Mouse (Mus musculus) left cerebral cortex, postnatal 4 days (tissue): Measurements from ENCODE around the gene Mnd1. TPM values are rescaled to one million over a fixed set of nuclear protein-coding genes. Genes with fewer than 3 reads are reported as not detected.
A peak's percentile ranks its signal among the peaks of the same experiment; 100 is the strongest.

ENCODE experiments used
- DNase-seq: peaks from one replicate; pipeline ENCODE4 v3.0.0-alpha.2; 2022
- intact Hi-C: fragments of 180-260 bp; cut with DNase I; formaldehyde crosslinking; loops from one replicate; pipeline ENCODE4 v1.15.1; 2025
- total RNA-seq, 2 experiments: library from RNA; stranded (reverse); gene quantifications; 2 replicates each; pipeline ENCODE4 v1.2.3; 2021

Mnd1 gene
- total RNA-seq, 2 experiments from 2014 or later: 2.7 to 2.9 TPM

DNA sequence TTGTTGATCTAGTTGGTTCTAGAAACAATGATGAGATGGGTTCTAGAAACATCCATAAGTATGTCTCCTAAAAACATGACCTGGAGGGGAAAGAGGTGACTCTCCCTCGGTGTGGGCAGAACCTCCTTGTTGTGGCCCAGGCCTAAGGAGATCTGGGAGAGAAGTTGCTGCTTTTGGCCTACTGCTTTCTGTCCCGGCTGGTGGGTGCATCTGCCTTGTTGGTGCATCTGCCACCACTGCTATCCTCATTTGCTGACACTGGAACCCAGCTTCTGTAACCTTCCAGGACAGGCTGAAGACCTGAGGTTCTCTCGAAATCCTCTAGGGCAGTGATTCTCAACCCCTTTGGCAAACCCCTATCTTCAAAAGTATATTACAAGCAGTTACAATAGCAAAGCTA lies 9.8 kb upstream of the Mnd1 start:
- intact Hi-C loops: no loop called here
- no peak for DNase-seq

- intact Hi-C loops: loop anchor here (5.0 kb wide), 1 partner anchor 215 kb away; no protein-coding TSS in a partner anchor
- no peak for DNase-seq
These were observed 2.2 kb upstream of the Mnd1 start for GRCm38 (mm10) chr3:84157559-84158350.

DNA sequence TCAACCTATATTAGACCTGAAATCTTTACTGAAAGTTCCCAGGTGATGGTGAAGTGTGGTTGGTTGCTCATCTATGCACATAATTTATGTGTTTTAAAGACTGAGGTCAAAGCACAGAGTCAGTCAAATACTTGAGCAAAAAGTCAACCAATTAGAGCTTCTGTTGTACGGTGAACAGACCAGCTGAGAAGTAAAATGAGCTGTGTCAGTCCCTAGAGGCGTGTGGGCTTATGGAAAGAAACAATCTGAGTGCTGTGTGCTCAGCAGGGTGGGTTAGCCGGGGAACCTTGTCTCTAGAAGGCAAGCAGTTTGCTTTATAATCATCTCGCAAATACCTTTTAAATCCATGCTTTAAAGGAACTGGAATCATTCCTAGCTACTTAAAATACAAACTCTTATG lies 1.4 kb upstream of the Mnd1 start:
- intact Hi-C loops: loop anchor here (5.0 kb wide), 1 partner anchor 215 kb away; no protein-coding TSS in a partner anchor
- DNase-seq: no peak

GRCm38 (mm10) chr3:84156105-84156504 lies 519 bp upstream of the Mnd1 start:
- intact Hi-C loops: loop anchor here (5.0 kb wide), 1 partner anchor 214 kb away; no protein-coding TSS in a partner anchor
- no peak for DNase-seq

DNA sequence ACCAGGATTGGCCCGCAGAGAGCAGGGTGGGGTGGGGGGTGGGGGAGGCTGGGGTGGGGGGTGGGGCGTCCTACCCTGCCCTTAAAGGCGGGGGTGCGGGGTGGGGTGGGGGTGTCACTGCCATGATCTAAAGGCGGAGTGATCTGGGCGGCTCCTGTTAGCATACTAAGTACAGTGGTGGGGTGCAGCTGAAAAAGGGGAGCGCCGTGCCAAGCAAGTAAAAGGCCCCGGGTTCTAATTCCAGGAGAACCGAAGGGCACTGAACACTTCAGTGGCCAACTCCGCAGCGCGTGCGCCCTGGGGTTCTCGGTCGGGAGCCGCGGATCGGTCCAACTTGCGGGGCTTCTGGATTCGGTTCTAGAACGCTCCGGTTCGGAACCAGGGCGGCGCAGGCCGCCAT lies 440 bp downstream of the Mnd1 start:
- DNase-seq: no peak
- intact Hi-C loops: loop anchor here (5.0 kb wide), 1 partner anchor 213 kb away; no protein-coding TSS in a partner anchor

- no peak for DNase-seq
- intact Hi-C loops: loop anchor here (5.0 kb wide), 2 partner anchors 112 to 212 kb away; partner anchors contain the start of gene Tmem131l
These were observed 855 bp downstream of the Mnd1 start for GRCm38 (mm10) chr3:84154721-84155141.

DNA sequence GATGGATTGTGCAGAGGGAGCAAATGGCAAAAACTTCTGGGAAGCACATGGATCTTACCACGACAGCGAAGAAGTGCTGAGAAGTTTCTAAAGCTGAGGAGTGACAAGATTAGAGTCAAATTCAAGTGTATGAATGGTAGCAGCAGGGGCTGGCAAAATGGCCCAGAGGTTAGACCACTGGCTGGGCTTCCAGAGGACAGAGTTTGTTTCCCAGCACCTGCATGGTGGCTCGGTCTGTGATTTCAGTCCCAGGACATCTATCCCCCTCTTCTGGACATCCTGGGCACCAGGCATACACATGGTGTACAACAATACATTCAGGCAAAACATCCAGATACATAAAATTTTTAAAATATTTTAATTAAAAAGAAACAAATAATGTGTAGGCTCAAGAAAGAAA lies 5.8 kb downstream of the Mnd1 start:
- DNase-seq: no peak
- intact Hi-C loops: loop anchor here (5.0 kb wide), 1 partner anchor 108 kb away; the partner anchor contains the start of gene Tmem131l

- intact Hi-C loops: no loop called here
- DNase-seq: no peak
These were observed 14.6 kb downstream of the Mnd1 start for GRCm38 (mm10) chr3:84140947-84141346.

DNA sequence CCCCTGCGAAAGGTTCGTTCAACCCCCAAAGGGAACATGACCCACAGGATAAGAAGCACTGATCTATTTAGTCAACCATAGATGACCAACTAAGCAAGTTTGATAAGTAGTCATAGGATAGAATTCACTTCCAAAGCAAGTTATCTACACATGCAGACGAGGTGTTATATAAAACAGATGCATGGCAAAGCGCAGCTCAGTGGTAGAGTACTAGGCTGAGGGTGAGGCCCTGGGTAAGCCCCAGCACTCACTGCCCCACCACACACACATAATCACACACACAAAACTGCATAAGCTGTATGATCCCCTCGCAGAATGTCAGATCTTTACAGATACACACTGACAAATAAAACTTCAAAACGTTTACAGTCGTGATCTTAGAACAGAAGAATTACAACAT lies 19.1 kb downstream of the Mnd1 start:
- no peak for DNase-seq

GRCm38 (mm10) chr3:84135933-84136332 lies 19.7 kb downstream of the Mnd1 start:
- DNase-seq: no peak
- intact Hi-C loops: no loop called here

More for the DNA sequence above, 19.1 kb downstream of the Mnd1 start:
- intact Hi-C loops: no loop called here

DNA sequence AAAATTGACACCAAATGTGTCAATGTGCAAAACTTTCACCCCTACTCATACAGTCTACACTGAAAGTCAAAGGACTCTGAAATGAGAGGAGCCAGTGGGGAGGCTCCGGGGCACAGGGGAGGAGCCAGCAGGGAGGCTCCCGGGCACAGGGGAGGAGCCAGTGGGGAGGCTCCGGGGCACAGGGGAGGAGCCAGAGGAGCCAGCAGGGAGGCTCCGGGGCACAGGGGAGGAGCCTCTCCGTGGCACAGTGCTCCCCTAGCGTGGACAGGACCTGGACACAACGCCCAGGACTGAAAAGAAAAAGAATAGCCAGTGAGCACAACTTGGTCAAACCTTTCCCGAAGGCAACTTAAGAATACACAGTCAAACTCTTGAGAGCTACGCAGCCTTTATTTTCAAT lies 20.2 kb downstream of the Mnd1 start:
- no peak for DNase-seq
- intact Hi-C loops: no loop called here

DNA sequence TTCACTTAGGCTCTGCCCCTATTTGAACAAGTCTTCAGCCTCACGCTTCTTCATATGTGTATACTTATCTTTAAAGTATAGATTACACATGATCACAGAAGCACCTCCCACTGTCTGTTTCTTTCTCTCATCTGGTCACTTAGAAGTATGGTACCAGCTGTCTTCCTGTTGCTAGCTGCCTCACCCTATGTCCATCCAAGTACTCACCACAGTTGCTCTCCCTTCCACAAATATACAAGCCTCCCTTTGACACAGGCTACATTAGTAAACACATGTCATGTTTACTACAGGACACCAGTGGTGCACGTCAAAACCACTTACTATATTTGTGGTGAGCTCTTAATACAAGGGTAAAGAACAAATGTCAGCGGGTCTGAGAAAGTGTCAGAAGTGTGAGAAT lies 24.2 kb downstream of the Mnd1 start:
- intact Hi-C loops: no loop called here
- DNase-seq: no peak

DNA sequence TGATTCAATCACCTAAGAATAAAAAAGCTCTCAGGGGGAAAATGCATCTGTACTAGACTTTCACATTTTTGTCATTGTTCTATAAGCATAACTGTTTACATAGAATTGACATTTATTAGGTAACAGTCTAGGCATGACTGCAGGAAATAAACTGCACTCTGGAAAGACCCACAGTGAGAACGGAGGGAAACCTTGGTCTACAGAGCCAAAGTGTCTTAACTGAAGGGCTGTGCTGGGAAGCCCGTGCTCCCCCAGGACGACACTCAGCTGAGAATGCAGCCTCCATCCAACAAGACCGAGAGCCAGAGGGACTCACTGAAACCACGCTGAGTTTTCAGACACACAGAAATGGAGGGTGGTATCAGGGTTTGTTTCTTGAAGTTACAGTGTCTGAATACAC lies 24.8 kb downstream of the Mnd1 start:
- intact Hi-C loops: no loop called here
- DNase-seq: no peak

DNA sequence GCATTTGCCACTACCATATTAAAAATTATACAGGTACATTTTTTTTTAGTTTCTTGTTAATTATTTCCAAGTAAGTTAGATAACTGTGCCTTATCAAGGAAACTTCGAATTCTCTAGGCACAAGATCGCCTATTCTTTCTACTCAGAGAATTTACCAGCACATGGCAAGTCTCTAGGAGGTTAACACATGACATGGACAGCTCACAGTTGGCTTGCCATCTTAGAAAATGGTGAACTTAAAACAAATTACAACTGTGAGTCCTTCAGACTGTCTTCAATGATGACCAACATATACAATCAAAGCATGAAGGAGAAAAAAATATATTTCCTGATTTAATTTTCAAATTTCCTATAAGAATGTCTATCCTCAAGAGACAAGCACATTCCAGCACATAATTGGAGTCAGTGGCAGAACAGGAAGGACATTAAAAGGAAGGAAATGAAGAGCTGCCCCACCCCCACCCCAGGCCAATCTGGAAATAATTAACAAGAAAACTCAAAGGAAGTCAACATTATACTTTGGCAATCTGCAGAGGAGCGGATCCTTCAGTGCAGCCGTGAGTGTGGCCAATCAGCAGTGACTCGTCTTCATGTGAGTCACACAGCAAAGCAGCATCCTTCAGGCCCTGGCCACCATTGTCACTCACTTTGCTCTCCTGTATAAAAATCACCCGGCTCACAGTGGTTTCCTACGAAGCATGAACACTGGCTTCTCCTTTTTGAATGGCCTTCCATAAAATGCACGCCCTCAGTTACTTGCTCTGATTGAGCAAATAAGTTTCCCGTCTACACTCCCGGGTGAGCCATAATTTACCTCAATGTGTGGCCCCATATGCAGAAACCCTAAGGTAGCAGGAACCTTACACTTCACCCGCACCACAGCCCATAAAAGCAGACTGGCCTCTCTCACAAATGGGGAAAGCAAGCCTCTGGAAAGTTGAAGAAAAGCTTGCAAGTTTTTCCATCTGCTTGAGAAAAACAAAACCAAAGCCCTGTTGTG lies 26.4 kb downstream of the Mnd1 start:
- intact Hi-C loops: no loop called here
- DNase-seq: no peak

- intact Hi-C loops: no loop called here
- DNase-seq: no peak
These were observed 28.2 kb downstream of the Mnd1 start for GRCm38 (mm10) chr3:84127431-84127830.

GRCm38 (mm10) chr3:84126721-84127120 lies 28.9 kb downstream of the Mnd1 start:
- DNase-seq: no peak
- intact Hi-C loops: no loop called here

- intact Hi-C loops: no loop called here
- no peak for DNase-seq
These were observed 29.8 kb downstream of the Mnd1 start for GRCm38 (mm10) chr3:84125704-84126289.

- intact Hi-C loops: no loop called here
- DNase-seq: no peak
These were observed 32.1 kb downstream of the Mnd1 start for GRCm38 (mm10) chr3:84123461-84123860.

DNA sequence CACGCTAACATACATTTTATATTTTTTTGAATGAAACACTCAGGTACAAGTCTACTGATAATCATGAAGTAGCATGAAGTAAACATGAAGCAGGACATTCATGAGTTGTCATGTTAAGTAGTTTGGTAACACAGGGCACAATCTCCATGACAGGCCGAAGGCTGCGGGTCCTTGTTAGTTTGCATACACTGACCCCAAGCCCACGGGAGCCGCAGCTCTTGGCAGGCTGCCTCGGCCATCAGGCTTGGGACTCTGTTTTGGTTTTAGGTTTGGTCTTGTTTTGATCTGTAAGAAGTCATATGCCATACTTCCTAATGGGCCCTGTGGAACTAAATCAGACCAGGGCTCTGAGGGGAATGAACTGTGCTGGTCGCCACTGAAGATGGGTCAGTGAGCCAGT lies 36.9 kb downstream of the Mnd1 start:
- DNase-seq: peak; percentile 24
- intact Hi-C loops: no loop called here

GRCm38 (mm10) chr3:84118178-84118577 lies 37.4 kb downstream of the Mnd1 start:
- intact Hi-C loops: no loop called here
- DNase-seq: no peak

DNA sequence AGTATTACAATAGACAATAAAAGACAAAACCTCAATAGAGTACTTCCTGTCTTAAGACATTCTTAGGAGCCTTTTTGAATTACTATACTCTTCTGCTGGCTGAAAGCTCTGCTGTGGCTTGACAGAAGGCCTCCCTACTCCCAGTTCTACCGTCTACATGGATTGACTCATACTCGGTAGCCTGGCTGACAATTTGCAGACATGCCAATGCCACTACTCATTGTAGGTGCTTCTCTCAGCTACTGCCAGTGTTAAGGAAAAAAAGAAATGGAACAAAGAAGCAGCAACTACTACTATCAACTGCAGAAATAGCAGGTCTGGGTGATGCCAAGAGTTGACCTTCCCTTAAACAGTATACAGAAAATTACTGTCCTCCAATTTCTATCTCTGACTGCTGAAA lies 47.0 kb downstream of the Mnd1 start:
- no peak for DNase-seq

More for the DNA sequence above, 47.0 kb downstream of the Mnd1 start:
- intact Hi-C loops: no loop called here
